Mouse (Mus musculus) neural tube, embryonic 15.5 days (tissue): ENCODE results near the gene Rnf10. TPM values are rescaled to one million over a fixed set of nuclear protein-coding genes. Genes with fewer than 3 reads are reported as not detected.
A peak's percentile ranks its signal among the peaks of the same experiment; 100 is the strongest.

Experiments used
- ATAC-seq: fragments of 200-750 bp; cut with Nextera tagmentation; 2 replicates; pipeline ENCODE4 v1.8.0; 2017; ENCODE audit warnings: mild to moderate bottlenecking, moderate TSS enrichment, moderate library complexity; ENCODE audit not compliant: low FRiP score
- H3K27ac ChIP-seq: fragments of 300-500 bp; sonication (generic); replicated peaks from 2 replicates; pipeline ENCODE4 v1.5.1; 2015; ENCODE audit warnings: mild to moderate bottlenecking, inconsistent platforms
- H3K27me3 ChIP-seq: fragments of 300-500 bp; sonication (generic); replicated peaks from 2 replicates; pipeline ENCODE4 v1.6.1; 2015; ENCODE audit warnings: inconsistent platforms
- H3K36me3 ChIP-seq: fragments of 300-500 bp; sonication (generic); 2 replicates; pipeline ENCODE4 v1.6.1; 2015; ENCODE audit warnings: inconsistent platforms
- H3K4me1 ChIP-seq: fragments of 300-500 bp; sonication (generic); 2 replicates; pipeline ENCODE4 v1.6.1; 2015; ENCODE audit warnings: inconsistent platforms
- H3K4me2 ChIP-seq: fragments of 300-500 bp; sonication (generic); 2 replicates; pipeline ENCODE4 v1.6.1; 2015; ENCODE audit warnings: inconsistent platforms, mild to moderate bottlenecking, moderate library complexity
- H3K4me3 ChIP-seq: fragments of 300-500 bp; sonication (generic); replicated peaks from 2 replicates; pipeline ENCODE4 v1.5.1; 2015; ENCODE audit warnings: mild to moderate bottlenecking, inconsistent platforms
- H3K9ac ChIP-seq: fragments of 300-500 bp; sonication (generic); replicated peaks from 2 replicates; pipeline ENCODE4 v1.6.1; 2015; ENCODE audit warnings: mild to moderate bottlenecking, inconsistent platforms
- H3K9me3 ChIP-seq: fragments of 300-500 bp; sonication (generic); replicated peaks from 2 replicates; pipeline ENCODE4 v1.6.1; 2016; ENCODE audit warnings: inconsistent platforms
- WGBS: fragments of 180-500 bp; shearing (Covaris S2); methylation state at CpG from one replicate; pipeline ENCODE4 v1.1.7; 2015; ENCODE audit warnings: mixed read lengths; 5-methylcytosine and 5-hydroxymethylcytosine counted together
- polyA plus RNA-seq: library from polyadenylated mRNA; unstranded; fragments of >200 nt; fragmentation: Nextera tagmentation; extraction: Ambion mirVana; gene quantifications from 2 replicates; pipeline ENCODE4 v1.2.1, GENCODE M21; 2015

The Rnf10 gene
- polyA plus RNA-seq, 1 experiment from 2014 or later = 197 TPM

DNA sequence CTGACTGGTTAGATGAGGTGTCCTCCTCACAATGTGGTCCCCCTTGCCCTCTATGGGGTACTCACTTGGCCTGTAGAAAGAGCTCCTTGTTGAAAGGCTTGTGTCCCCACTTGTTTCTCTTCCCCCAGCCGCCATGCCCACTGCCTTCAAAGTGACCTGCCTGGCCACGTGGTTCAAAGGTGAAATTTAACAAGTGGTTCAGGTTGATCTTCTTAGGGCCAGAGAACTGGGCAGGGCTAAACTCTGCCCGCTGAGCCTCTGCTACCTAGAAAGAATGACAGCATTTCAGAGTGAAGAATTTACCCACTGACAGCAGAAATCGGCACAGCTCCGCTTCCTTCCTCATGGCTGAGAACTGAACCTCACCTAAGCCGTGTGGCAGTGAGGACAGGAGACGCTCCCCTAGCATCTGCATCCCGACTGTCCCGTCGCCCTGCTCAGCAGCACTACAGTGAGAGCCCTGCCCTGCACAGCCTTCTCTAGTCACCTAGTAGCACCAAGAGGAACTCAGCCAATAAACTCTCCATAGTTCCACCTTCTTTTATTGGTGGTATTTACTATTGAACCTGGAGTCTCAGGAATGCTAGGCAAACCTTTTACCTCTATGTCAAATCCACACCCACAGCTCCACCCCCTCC lies 15.7 kb downstream of the Rnf10 start:
- no peaks in the 10 kb centered on the region for H3K4me1 ChIP-seq
- H3K27ac ChIP-seq = no peak overlapping the region
- ATAC-seq = no peak
- no peak overlapping the region for H3K4me2 ChIP-seq
- peaks cover 54% of the 10 kb centered on the region for H3K36me3 ChIP-seq
- H3K9ac ChIP-seq = no peak overlapping the region
- H3K27me3 ChIP-seq = no peaks in the 10 kb centered on the region
- 91% methylated on average over 10 of the region's 10 CpGs for WGBS
- no peak overlapping the region for H3K4me3 ChIP-seq
- H3K9me3 ChIP-seq = no peaks in the 10 kb centered on the region

DNA sequence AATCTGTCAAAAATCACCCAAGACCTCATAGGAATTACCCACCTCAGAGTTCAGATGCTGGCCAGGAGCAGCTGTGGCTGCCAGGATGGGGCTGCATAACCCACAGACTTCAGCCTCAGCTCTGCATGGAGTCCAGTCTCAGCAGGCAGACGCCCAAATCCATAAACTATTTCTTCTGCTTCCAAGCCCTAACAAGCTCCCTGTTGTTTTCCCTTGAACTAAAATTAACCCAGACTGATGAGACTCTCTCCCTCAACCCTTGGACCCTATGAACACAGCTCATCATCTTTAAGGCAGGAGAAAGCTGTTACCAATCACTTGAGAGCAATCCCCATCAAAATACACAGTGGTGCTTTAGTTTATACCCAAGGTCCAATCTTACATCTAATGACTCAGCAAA lies 17.2 kb downstream of the Rnf10 start:
- ATAC-seq = no peak
- Histone ChIP-seq H3K4me1 (no peaks in the 10 kb centered on the region), H3K4me2 (no peak overlapping the region), H3K27ac (no peak overlapping the region), H3K36me3 (peaks cover 67% of the 10 kb centered on the region), H3K9ac (no peak overlapping the region), H3K4me3 (no peak overlapping the region), H3K9me3 (no peaks in the 10 kb centered on the region), H3K27me3 (no peaks in the 10 kb centered on the region)
- WGBS = 88% methylated on average over 1 of the region's 1 CpGs

DNA sequence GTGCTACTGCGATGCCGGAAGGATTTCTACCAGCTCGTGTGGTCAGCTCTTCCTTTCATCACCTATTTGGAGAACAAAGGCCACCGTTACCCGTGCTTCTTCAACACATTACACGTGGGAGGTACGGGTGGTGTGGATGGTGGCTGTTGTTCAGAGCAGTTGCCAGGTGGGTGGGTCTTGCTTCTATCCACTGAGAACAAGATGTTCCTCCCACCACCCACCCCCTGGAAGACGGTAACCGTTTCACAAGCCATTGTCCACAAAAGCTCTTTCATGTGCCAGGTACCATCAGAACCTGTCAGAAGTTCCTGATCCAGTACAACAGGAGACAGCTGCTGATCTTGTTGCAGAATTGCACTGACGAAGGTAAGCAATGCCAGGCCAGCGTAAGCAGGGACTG lies 32.5 kb downstream of the Rnf10 start:
- H3K4me3 ChIP-seq = no peak overlapping the region
- H3K9ac ChIP-seq = no peak overlapping the region
- H3K36me3 ChIP-seq = peaks cover 52% of the 10 kb centered on the region

DNA sequence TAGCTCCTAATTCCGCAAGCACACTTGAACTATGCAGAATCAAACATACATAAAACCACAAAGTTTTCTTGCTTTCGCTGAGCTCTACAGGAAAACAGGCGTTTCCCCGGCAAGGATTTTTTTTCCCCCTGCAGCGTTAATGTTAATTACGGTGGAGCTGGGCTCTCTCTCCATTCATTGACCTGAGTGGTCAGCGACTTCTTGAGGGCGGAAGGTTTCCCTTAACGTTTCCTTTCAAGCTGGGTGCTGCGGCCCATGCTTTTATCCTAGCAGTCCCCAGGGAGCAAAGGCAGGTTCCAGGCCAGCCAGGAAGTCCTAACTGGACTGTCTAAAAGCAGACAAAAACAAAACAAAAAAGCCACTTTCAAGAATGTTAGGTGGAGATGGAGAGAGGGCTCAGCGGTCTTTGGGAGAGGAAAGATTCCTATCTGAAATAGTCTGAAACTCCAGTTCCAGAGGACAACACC lies 33.9 kb downstream of the Rnf10 start:
- Histone ChIP-seq H3K27ac (no peak overlapping the region), H3K4me3 (peak overlapping the region; percentile 82), H3K27me3 (no peaks in the 10 kb centered on the region), H3K36me3 (peaks cover 38% of the 10 kb centered on the region), H3K9ac (peak overlapping the region; percentile 78), H3K4me1 (peaks cover 31% of the 10 kb centered on the region), H3K9me3 (no peaks in the 10 kb centered on the region), H3K4me2 (peak overlapping the region; percentile 88)
- WGBS = 6% methylated on average over 11 of the region's 11 CpGs
- ATAC-seq = no peak

More for the DNA sequence above, 32.5 kb downstream of the Rnf10 start:
- 86% methylated on average over 11 of the region's 11 CpGs for WGBS
- H3K27ac ChIP-seq = no peak overlapping the region
- peaks cover 26% of the 10 kb centered on the region for H3K4me1 ChIP-seq
- ATAC-seq = no peak
- no peaks in the 10 kb centered on the region for H3K9me3 ChIP-seq
- H3K27me3 ChIP-seq = no peaks in the 10 kb centered on the region
- no peak overlapping the region for H3K4me2 ChIP-seq

DNA sequence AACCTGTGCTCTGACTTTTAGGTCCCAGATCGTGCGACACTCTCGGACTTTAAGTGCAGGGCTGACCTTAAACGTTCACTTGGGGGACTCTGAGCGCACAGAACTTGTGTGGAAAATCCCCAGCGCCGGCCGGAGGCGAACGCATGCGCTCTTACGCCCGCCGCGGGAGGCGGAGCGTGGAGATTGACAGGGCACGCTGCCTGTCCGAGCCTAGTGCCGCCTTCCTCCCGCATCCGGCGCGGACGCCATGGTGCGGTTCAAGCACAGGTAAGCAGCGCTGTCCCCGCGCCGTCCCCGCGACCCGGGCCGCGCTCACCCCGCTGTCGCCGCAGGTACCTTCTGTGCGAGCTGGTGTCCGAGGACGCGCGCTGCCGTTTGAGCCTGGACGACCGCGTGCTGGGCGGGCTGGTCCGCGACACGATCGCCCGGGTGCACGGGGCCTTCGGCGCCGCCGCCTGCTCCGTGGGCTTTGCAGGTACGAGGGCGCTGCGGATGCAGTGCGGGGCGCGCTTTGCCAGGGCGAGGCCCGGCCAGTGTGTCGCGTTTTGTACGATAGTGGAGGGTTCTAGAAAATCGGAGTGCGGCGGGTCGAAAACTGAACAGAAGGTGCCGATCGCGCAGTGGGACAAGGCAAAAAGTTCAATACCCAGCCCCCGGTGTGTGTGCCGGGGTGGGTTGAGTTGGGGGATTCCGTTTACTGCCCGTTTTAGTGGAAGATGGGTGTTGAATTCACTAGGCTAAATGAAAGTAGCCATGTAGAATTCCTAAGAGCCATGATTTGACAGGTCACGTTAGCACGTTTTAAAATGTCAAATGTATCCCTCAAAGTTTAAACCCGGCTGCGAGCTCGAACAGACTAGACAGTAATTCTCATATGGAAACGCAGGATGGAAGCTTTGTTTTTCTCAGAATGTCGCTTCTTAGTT lies 34.6 kb downstream of the Rnf10 start:
- Histone ChIP-seq H3K4me2 (peak overlapping the region; percentile 88), H3K4me1 (peaks cover 31% of the 10 kb centered on the region), H3K9ac (peak overlapping the region; percentile 78), H3K27ac (peak overlapping the region; percentile 82), H3K4me3 (peak overlapping the region; percentile 82), H3K27me3 (no peaks in the 10 kb centered on the region), H3K36me3 (peaks cover 31% of the 10 kb centered on the region), H3K9me3 (no peaks in the 10 kb centered on the region)
- ATAC-seq = peak; percentile 83
- WGBS = under 1% methylated on average over 85 of the region's 88 CpGs

DNA sequence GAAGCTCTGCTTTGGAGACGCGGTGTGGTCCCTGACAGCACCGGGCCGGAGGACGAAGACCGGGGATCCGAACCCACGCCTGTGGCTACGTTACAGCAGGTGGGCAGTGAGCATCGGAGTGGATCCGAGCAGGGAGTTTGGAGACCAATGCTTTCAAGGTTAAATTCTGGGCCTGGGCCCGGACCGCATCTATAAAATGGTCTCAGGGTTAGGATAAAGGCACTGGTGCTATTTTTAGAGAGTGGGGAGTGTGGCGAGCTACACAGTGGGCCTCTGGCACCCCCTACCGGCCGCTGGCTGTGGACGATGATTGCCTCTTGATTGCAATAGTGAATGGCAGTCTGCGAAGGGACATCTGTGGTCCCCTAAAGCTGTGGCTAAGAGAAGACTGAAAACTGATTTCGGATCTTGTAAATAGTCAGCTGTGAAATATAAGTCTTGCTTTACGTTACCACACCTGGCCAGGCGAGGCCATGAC lies 36.9 kb downstream of the Rnf10 start, which contains the start of gene Pop5:
Gene Pop5, plus strand, starts transcription at position 51 of the 478 bp plus-strand sequence.
- no peaks in the 10 kb centered on the region for H3K27me3 ChIP-seq
- peak; percentile 76 for ATAC-seq
- H3K9ac ChIP-seq = peak within 1 kb of the TSS; percentile 42
- WGBS = 1% methylated on average over 21 of the region's 21 CpGs
- H3K4me1 ChIP-seq = peaks cover 31% of the 10 kb centered on the region
- peak within 1 kb of the TSS; percentile 50 for H3K4me3 ChIP-seq
- H3K9me3 ChIP-seq = no peaks in the 10 kb centered on the region
- H3K36me3 ChIP-seq = peaks cover 9% of the 10 kb centered on the region
- H3K27ac ChIP-seq = peak within 1 kb of the TSS; percentile 74
- peak within 1 kb of the TSS; percentile 79 for H3K4me2 ChIP-seq

DNA sequence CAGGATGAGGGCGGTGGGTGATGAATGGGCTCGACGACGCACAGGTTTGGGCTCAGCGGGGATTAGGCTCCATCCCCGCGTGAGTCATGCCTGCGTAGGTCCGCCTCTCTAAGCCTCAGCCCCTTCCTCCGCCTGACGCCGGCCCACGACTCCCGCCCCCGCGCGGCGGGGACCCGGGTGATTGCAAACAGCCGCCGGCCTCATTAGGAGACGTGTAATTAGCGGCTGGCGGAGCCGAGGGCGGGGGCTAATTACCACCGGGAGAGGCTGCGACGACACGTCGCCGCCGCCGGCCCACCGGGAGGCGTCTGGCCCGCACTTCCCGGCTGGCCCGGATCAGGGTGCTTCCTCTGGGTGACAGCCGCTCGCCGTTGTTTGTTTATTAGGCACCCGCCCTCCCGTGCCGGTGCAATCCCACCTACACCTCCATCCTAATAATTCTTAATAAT lies 37.4 kb downstream of the Rnf10 start:
- Histone ChIP-seq H3K4me3 (peak overlapping the region; percentile 50), H3K9me3 (no peaks in the 10 kb centered on the region), H3K4me2 (peak overlapping the region; percentile 79), H3K36me3 (peaks cover 4% of the 10 kb centered on the region), H3K27me3 (no peaks in the 10 kb centered on the region), H3K9ac (peak overlapping the region; percentile 42), H3K27ac (peak overlapping the region; percentile 74), H3K4me1 (peaks cover 31% of the 10 kb centered on the region)
- ATAC-seq = peak; percentile 59
- WGBS = under 1% methylated on average over 44 of the region's 45 CpGs

DNA sequence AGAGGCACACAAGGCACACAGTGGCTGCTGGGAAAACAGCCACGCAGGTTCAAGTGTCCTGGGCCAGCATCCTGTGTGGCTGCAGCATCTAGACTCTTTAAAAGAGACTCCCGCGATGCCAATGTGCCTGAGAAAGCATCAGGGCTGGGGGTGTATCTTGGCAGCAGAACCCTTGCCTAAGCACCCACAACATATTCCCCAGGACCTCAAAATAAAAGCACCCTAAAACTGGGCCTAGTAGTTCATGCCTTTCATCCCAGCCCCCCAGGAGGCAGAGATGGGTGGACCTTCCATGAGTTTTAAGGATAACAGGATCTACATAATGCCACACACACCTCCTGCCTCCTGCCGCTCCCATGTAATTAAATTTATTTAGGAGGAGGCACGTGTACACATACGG lies 38.2 kb downstream of the Rnf10 start:
- no peak for ATAC-seq
- whole genome bisulfite sequencing = 49% methylated on average over 6 of the region's 6 CpGs
- no peaks in the 10 kb centered on the region for H3K27me3 ChIP-seq
- 0 out of 2 replicates have a peak overlapping the region, but pooled peaks have one; percentile 79 for H3K4me2 ChIP-seq
- no peak overlapping the region for H3K27ac ChIP-seq
- no peak overlapping the region for H3K9ac ChIP-seq
- H3K36me3 ChIP-seq = no peaks in the 10 kb centered on the region
- peaks cover 31% of the 10 kb centered on the region for H3K4me1 ChIP-seq
- H3K4me3 ChIP-seq = no peak overlapping the region
- no peaks in the 10 kb centered on the region for H3K9me3 ChIP-seq

DNA sequence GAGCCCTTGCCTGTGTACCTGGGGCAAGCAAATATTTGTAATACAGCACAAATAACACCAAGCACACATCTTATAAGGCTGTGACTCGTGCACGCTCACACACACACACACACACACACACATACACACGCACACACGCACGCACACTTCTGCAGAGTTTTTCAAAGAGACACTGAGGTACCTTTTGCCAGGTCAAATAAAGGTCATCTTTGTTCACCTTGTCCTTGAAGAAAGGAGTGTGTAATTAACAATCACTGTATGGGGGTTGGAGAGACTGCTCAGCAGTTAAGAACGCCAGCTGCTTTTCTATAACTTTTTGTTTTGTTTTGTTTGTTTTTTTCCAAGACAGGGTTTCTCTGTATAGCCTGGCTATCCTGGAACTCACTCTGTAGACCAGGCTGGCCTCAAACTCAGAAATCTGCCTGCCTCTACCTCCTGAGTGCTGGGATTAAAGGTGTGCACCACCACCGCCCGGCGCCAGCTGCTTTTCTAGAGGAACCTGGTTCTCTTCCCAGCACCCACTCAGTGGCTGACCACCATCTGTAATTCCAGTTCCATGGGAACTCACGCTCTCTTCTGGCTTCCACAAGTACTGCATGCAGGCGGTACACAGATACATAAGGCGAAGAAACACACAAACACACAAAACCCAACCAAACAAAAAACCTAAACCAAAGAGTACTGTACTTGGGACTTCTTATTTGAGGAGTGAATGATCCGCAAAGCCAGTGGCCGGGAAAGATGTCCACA lies 39.5 kb downstream of the Rnf10 start:
- WGBS = 91% methylated on average over 14 of the region's 14 CpGs
- ATAC-seq = no peak
- H3K36me3 ChIP-seq = no peaks in the 10 kb centered on the region

DNA sequence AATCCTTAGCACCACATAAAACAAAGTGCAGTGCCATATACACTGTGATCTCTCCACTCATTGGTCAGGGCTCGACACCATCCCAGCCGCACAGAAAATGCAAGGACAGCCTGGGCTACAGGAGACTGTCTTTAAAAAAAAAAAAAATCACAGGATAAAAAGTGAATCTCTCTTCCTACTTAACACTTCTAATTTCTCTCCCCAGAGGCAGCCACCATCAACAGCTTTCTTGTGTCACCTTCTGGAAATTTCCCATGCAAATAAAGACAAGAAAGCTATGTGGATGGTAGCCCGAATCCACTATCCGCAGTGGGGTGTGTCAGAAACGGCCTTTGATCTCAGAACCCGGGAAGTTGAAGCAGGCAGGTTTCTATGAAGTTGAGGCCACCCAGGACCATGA lies 40.2 kb downstream of the Rnf10 start:
- H3K4me2 ChIP-seq = no peak overlapping the region
- no peak overlapping the region for H3K4me3 ChIP-seq
- H3K9me3 ChIP-seq = no peaks in the 10 kb centered on the region
- ATAC-seq = no peak
- H3K9ac ChIP-seq = no peak overlapping the region
- H3K4me1 ChIP-seq = peaks cover 21% of the 10 kb centered on the region
- H3K27me3 ChIP-seq = no peaks in the 10 kb centered on the region
- 61% methylated on average over 6 of the region's 6 CpGs for WGBS
- no peaks in the 10 kb centered on the region for H3K36me3 ChIP-seq
- H3K27ac ChIP-seq = no peak overlapping the region

More for the DNA sequence above, 39.5 kb downstream of the Rnf10 start:
- no peak overlapping the region for H3K9ac ChIP-seq
- peaks cover 23% of the 10 kb centered on the region for H3K4me1 ChIP-seq
- H3K4me3 ChIP-seq = no peak overlapping the region
- H3K9me3 ChIP-seq = no peaks in the 10 kb centered on the region
- no peak overlapping the region for H3K27ac ChIP-seq
- no peaks in the 10 kb centered on the region for H3K27me3 ChIP-seq
- H3K4me2 ChIP-seq = no peak overlapping the region

DNA sequence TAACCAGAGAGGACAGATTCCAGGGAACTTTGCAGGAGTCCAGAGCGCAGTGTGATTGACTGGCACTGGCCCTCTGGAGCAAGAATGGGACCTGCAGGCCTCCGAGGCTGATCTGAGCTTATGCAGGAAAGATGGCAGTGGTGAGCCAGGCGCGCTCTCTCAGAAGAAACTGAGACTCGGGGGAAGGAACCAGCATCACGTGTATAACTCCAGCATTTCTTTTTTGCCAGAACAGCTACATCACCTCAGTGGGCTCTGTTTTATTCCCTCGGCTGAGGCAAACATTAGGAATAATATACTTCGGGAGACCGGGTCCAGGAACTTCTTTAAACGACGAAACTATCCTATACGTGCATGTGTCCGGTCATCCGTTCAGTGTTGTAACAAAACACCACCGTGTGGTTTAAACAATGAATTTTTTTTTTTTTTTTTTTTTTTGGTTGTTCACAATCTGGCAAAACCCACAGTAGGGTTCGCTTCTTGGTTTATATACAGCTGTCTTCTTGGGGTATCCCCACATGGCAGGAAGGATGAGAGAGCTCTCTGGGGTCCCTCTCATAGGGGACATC lies 41.1 kb downstream of the Rnf10 start:
- ATAC-seq = no peak
- Histone ChIP-seq H3K4me3 (no peak overlapping the region), H3K4me2 (no peak overlapping the region), H3K36me3 (no peaks in the 10 kb centered on the region), H3K4me1 (peaks cover 18% of the 10 kb centered on the region), H3K27me3 (no peaks in the 10 kb centered on the region), H3K9ac (no peak overlapping the region), H3K9me3 (no peaks in the 10 kb centered on the region), H3K27ac (no peak overlapping the region)
- WGBS = 41% methylated on average over 16 of the region's 16 CpGs
